Mouse (Mus musculus) MEL (cell line): ENCODE results near the gene Dgcr2. TPM values are rescaled to one million over a fixed set of nuclear protein-coding genes. Genes with fewer than 3 reads are reported as not detected.
A peak's percentile ranks its signal among the peaks of the same experiment; 100 is the strongest.

Experiments used
- DNase-seq: peaks from one replicate; pipeline ENCODE4 v3.0.0; 2011; ENCODE audit warnings: low read depth, low spot score
- H3K27ac ChIP-seq: 2 replicates; pipeline ENCODE4 v1.5.1; 2012; ENCODE audit warnings: low read depth, mild to moderate bottlenecking, control low read depth, low read length, moderate library complexity; ENCODE audit not compliant: control insufficient read depth
- H3K27me3 ChIP-seq, 2 experiments: fragments of 150-350 bp in 1 of 2; sonication (generic) in 1 of 2; 2 replicates each; pipeline ENCODE4 v1.6.1; 2012; ENCODE audit warnings: low read length in 2 of 2, mild to moderate bottlenecking in 2 of 2, improper control_type of control experiment in 1 of 2, moderate library complexity in 1 of 2; ENCODE audit not compliant: insufficient read depth in 2 of 2, control insufficient read depth in 1 of 2
- H3K36me3 ChIP-seq, 2 experiments: 2 replicates each; pipeline ENCODE4 v1.6.1; 2012 to 2014; ENCODE audit warnings: low read length in 2 of 2, improper control_type of control experiment in 1 of 2, inconsistent platforms in 1 of 2, mild to moderate bottlenecking in 1 of 2; ENCODE audit not compliant: insufficient read depth in 2 of 2, control insufficient read depth in 1 of 2
- H3K4me1 ChIP-seq, 2 experiments: fragments of 150-350 bp in 1 of 2; sonication (generic) in 1 of 2; 2 replicates each; pipeline ENCODE4 v1.6.1; 2012; ENCODE audit warnings: low read length in 2 of 2, improper control_type of control experiment in 1 of 2, mild to moderate bottlenecking in 1 of 2; ENCODE audit not compliant: insufficient read depth in 2 of 2, control insufficient read depth in 1 of 2
- H3K4me3 ChIP-seq, 2 experiments: fragments of 150-350 bp in 1 of 2; sonication (generic) in 1 of 2; 2 replicates each; pipeline ENCODE4 v1.5.1; 2012; ENCODE audit warnings: low read depth in 2 of 2, low read length in 2 of 2, mild to moderate bottlenecking in 2 of 2, moderate library complexity in 2 of 2, control low read depth in 1 of 2, improper control_type of control experiment in 1 of 2; ENCODE audit not compliant: control insufficient read depth in 1 of 2, insufficient read depth in 1 of 2
- H3K79me2 ChIP-seq: 2 replicates; pipeline ENCODE4 v1.6.1; 2012; ENCODE audit warnings: mild to moderate bottlenecking, low read length, moderate library complexity; ENCODE audit not compliant: control insufficient read depth, poor library complexity, insufficient read depth
- H3K9ac ChIP-seq: 2 replicates; pipeline ENCODE4 v1.6.1; 2012; ENCODE audit warnings: low read depth, mild to moderate bottlenecking, control low read depth, low read length, moderate library complexity; ENCODE audit not compliant: control insufficient read depth, poor library complexity, severe bottlenecking
- H3K9me3 ChIP-seq: fragments of 150-350 bp; sonication (generic); replicated peaks from 2 replicates; pipeline ENCODE4 v1.6.1; 2012; ENCODE audit warnings: mild to moderate bottlenecking, low read length, improper control_type of control experiment, moderate library complexity; ENCODE audit not compliant: insufficient read depth
- CTCF ChIP-seq, 3 experiments: IDR thresholded peaks in 2 of 3; conservative IDR thresholded peaks in 1 of 3; 2 replicates each; pipeline ENCODE4 v1.5.1; 2011 to 2012; ENCODE audit warnings: low read length in 3 of 3, low read depth in 2 of 3, mild to moderate bottlenecking in 2 of 3, improper control_type of control experiment in 1 of 3, inconsistent platforms in 1 of 3, mixed read lengths in 1 of 3, moderate library complexity in 1 of 3; ENCODE audit not compliant: control insufficient read depth in 1 of 3, insufficient read depth in 1 of 3, poor library complexity in 1 of 3, severe bottlenecking in 1 of 3
- E2F4 ChIP-seq: IDR thresholded peaks from 2 replicates; pipeline ENCODE4 v1.6.1; 2011; ENCODE audit warnings: low read depth, low read length, improper control_type of control experiment, borderline replicate concordance
- GATA1 ChIP-seq: IDR thresholded peaks from 2 replicates; pipeline ENCODE4 v1.6.1; 2011; ENCODE audit warnings: low read depth, low read length, improper control_type of control experiment
- HCFC1 ChIP-seq: IDR thresholded peaks from 2 replicates; pipeline ENCODE4 v1.6.1; 2012; ENCODE audit warnings: low read depth, mild to moderate bottlenecking, inconsistent platforms, low read length, improper control_type of control experiment, moderate library complexity
- KAT2A ChIP-seq: conservative IDR thresholded peaks from 2 replicates; pipeline ENCODE4 v1.6.1; 2012; ENCODE audit warnings: low read depth, low read length, improper control_type of control experiment, inconsistent platforms
- NELFE ChIP-seq: IDR thresholded peaks from 2 replicates; pipeline ENCODE4 v1.6.1; 2011; ENCODE audit warnings: low read depth, low read length, improper control_type of control experiment
- POLR2A ChIP-seq, 2 experiments: IDR thresholded peaks; 2 replicates each; pipeline ENCODE4 v1.6.1; 2011 to 2012; ENCODE audit warnings: low read length in 2 of 2, mild to moderate bottlenecking in 2 of 2, control low read depth in 1 of 2, improper control_type of control experiment in 1 of 2, low read depth in 1 of 2, moderate library complexity in 1 of 2; ENCODE audit not compliant: control insufficient read depth in 1 of 2, insufficient read depth in 1 of 2, poor library complexity in 1 of 2
- POLR2AphosphoS2 ChIP-seq: IDR thresholded peaks from 2 replicates; pipeline ENCODE4 v1.6.1; 2011; ENCODE audit warnings: low read length, improper control_type of control experiment
- POLR2AphosphoS5 ChIP-seq: IDR thresholded peaks from 2 replicates; pipeline ENCODE4 v1.6.1; 2012; ENCODE audit warnings: low read depth, borderline replicate concordance, mild to moderate bottlenecking, inconsistent platforms, low read length, moderate library complexity, mixed read lengths
- SIN3A ChIP-seq: IDR thresholded peaks from 2 replicates; pipeline ENCODE4 v1.6.1; 2012; ENCODE audit warnings: low read length, improper control_type of control experiment, inconsistent platforms
- ZMIZ1 ChIP-seq: IDR thresholded peaks from 2 replicates; pipeline ENCODE4 v1.6.1; 2012; ENCODE audit warnings: low read depth, mild to moderate bottlenecking, inconsistent platforms, low read length, improper control_type of control experiment, moderate library complexity
- ZNF384 ChIP-seq: IDR thresholded peaks from 2 replicates; pipeline ENCODE4 v1.6.1; 2012; ENCODE audit warnings: low read depth, mild to moderate bottlenecking, inconsistent platforms, low read length, improper control_type of control experiment
- polyA plus RNA-seq, 2 experiments: library from polyadenylated mRNA; stranded (reverse) in 1 of 2; unstranded in 1 of 2; fragments of >175 nt in 1 of 2; fragments of >200 nt in 1 of 2; gene quantifications; 2 replicates each; pipeline versions ENCODE4 v1.2.1 to v1.2.4; 2012; ENCODE audit warnings: low replicate concordance in 2 of 2, low read depth in 1 of 2; ENCODE audit not compliant: insufficient read length in 2 of 2, insufficient read depth in 1 of 2, missing spikeins in 1 of 2
- total RNA-seq: library from RNA; depleted of rRNA; stranded (reverse); fragments of 300-350 nt; gene quantifications from 2 replicates; pipeline ENCODE4 v1.2.3, GENCODE M21; 2012

Gene Dgcr2
- total and polyA plus RNA-seq, 3 experiments: 37.1 to 53.7 TPM; not detected in 1

GRCm38 (mm10) chr16:17802839-17803674 lies 95.3 kb downstream of the Dgcr2 start:
- Histone ChIP-seq H3K27ac (no peak overlapping the region), H3K27me3 (no peaks in the 10 kb centered on the region), H3K9ac (no peak overlapping the region), H3K4me3 (no peak overlapping the region), H3K36me3 (peaks cover 0 to 4% of the 10 kb centered on the region in 2 experiments; a peak in 2 of 4 replicates), H3K9me3 (no peaks in the 10 kb centered on the region), H3K79me2 (peaks cover 5% of the 10 kb centered on the region; the same call in 1 of the 2 replicates), H3K4me1 (peaks cover 2 to 28% of the 10 kb centered on the region in 2 experiments; a peak in 3 of 4 replicates)
- no peak for TF ChIP-seq POLR2A (IDR thresholded peaks at IDR 0.05; ENCODE audit: control insufficient read depth in 1 of 2, insufficient read depth in 1 of 2, low read depth in 1 of 2, low read length in 2 of 2, poor library complexity in 1 of 2)
- no peak for TF ChIP-seq HCFC1
- peak in 2 of 3 experiments; percentile 12 to 21; a peak in 2 of 6 replicates for TF ChIP-seq CTCF (IDR thresholded peaks at IDR 0.05 in 2 of 3, conservative IDR thresholded peaks at IDR 0.05 in 1 of 3; ENCODE audit: control insufficient read depth in 1 of 3, insufficient read depth in 1 of 3, low read depth in 2 of 3, low read length in 3 of 3, poor library complexity in 1 of 3, severe bottlenecking in 1 of 3)
- TF ChIP-seq ZNF384: no peak
- DNase-seq: no peak

DNA sequence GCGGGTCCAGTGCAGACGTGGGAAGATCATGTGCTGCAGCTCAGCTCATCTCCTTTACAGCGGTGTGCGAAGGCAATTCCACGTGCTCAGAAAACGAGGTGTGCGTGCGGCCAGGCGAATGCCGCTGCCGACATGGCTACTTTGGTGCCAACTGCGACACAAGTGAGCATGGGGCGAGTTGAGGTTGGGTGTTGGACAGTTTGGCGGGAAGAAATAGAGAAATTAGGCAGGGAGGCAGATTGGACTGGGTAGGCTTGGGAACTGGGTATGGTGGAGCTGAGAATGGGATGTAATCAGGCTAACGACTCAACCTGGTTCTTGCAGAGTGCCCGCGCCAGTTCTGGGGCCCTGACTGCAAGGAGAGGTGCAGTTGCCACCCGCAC lies 95.9 kb downstream of the Dgcr2 start:
- H3K27me3 ChIP-seq: no peaks in the 10 kb centered on the region
- no peaks in the 10 kb centered on the region; a peak in 1 of 4 replicates for H3K36me3 ChIP-seq
- H3K27ac ChIP-seq: no peak overlapping the region
- no peak overlapping the region for H3K9ac ChIP-seq
- H3K79me2 ChIP-seq: peaks cover 5% of the 10 kb centered on the region; the same call in 1 of the 2 replicates
- no peak for DNase-seq
- H3K9me3 ChIP-seq: no peaks in the 10 kb centered on the region
- H3K4me3 ChIP-seq: no peak overlapping the region
- TF ChIP-seq GATA1 (no peak), E2F4 (no peak), SIN3A (no peak), KAT2A (no peak), POLR2AphosphoS5 (no peak), POLR2AphosphoS2 (no peak), ZMIZ1 (no peak), HCFC1 (no peak), ZNF384 (no peak), NELFE (no peak), POLR2A (IDR thresholded peaks at IDR 0.05; ENCODE audit: control insufficient read depth in 1 of 2, insufficient read depth in 1 of 2, low read depth in 1 of 2, low read length in 2 of 2, poor library complexity in 1 of 2) (no peak)
- peaks cover 0 to 23% of the 10 kb centered on the region in 2 experiments; a peak in 2 of 4 replicates for H3K4me1 ChIP-seq
